Mouse (Mus musculus): ENCODE results near the gene Ssc4d.

Ssc4d gene

GRCm38 (mm10) chr5:135974365-135974764 is at the start of gene Ssc4d:
Gene Ssc4d (minus strand): TSS chr5:135974531.
- DNase-seq (ENCODE audit: low read depth) = peak; percentile 37

GRCm38 (mm10) chr5:136019907-136020306 is 45.6 kb upstream of the Ssc4d start:
- no peak for DNase-seq (ENCODE audit: low read depth)

GRCm38 (mm10) chr5:136018726-136019125 is 44.4 kb upstream of the Ssc4d start:
- no peak for DNase-seq (ENCODE audit: low read depth)

GRCm38 (mm10) chr5:136017262-136017661 is 42.9 kb upstream of the Ssc4d start:
- no peak for DNase-seq (ENCODE audit: low read depth)

- DNase-seq (ENCODE audit: low read depth) = no peak
Measured at GRCm38 (mm10) chr5:136016014-136016876, 41.9 kb upstream of the Ssc4d start.

GRCm38 (mm10) chr5:136015586-136015985 is 41.3 kb upstream of the Ssc4d start:
- DNase-seq (ENCODE audit: low read depth) = no peak

- no peak for DNase-seq (ENCODE audit: low read depth)
Measured at GRCm38 (mm10) chr5:136014877-136015276, 40.5 kb upstream of the Ssc4d start.

- peak; percentile 88 for DNase-seq (ENCODE audit: low read depth)
Measured at GRCm38 (mm10) chr5:136007745-136008144, 33.4 kb upstream of the Ssc4d start.

GRCm38 (mm10) chr5:136004537-136004936 is 30.2 kb upstream of the Ssc4d start:
- DNase-seq (ENCODE audit: low read depth) = no peak

- no peak for DNase-seq (ENCODE audit: low read depth)
Measured at GRCm38 (mm10) chr5:136002751-136003151, 28.4 kb upstream of the Ssc4d start.

- DNase-seq (ENCODE audit: low read depth) = no peak
Measured at GRCm38 (mm10) chr5:136002325-136002724, 28.0 kb upstream of the Ssc4d start.

- no peak for DNase-seq (ENCODE audit: low read depth)
Measured at GRCm38 (mm10) chr5:136001222-136001621, 26.9 kb upstream of the Ssc4d start.

GRCm38 (mm10) chr5:135996162-135996561 is 21.8 kb upstream of the Ssc4d start:
- DNase-seq (ENCODE audit: low read depth) = no peak

- DNase-seq (ENCODE audit: low read depth) = peak; percentile 90
Measured at GRCm38 (mm10) chr5:135994725-135995687, 20.7 kb upstream of the Ssc4d start, which contains the start of gene Dtx2. Gene Dtx2 (plus strand): TSS chr5:135994800.

GRCm38 (mm10) chr5:135994335-135994724 is 20.0 kb upstream of the Ssc4d start:
- DNase-seq (ENCODE audit: low read depth) = no peak

GRCm38 (mm10) chr5:135993381-135993965 is 19.1 kb upstream of the Ssc4d start:
- no peak for DNase-seq (ENCODE audit: low read depth)

- DNase-seq (ENCODE audit: low read depth) = peak; percentile 52
Measured at GRCm38 (mm10) chr5:135990601-135991000, 16.3 kb upstream of the Ssc4d start.

- peak; percentile 57 for DNase-seq (ENCODE audit: low read depth)
Measured at GRCm38 (mm10) chr5:135987248-135987647, 12.9 kb upstream of the Ssc4d start.

- DNase-seq (ENCODE audit: low read depth) = no peak
Measured at GRCm38 (mm10) chr5:135984546-135985044, 10.3 kb upstream of the Ssc4d start.

- peak; percentile 65 for DNase-seq (ENCODE audit: low read depth)
Measured at GRCm38 (mm10) chr5:135982398-135982797, 8.1 kb upstream of the Ssc4d start.

- no peak for DNase-seq (ENCODE audit: low read depth)
Measured at GRCm38 (mm10) chr5:135979904-135980303, 5.6 kb upstream of the Ssc4d start, which contains the start of gene Zp3. Gene Zp3 (plus strand): TSS chr5:135980099.

- DNase-seq (ENCODE audit: low read depth) = no peak
Measured at GRCm38 (mm10) chr5:135979381-135979780, 5.0 kb upstream of the Ssc4d start.

Measured in 416B (cell line).